Mouse (Mus musculus): ENCODE results near the gene Grin3a. TPM values are rescaled to one million over a fixed set of nuclear protein-coding genes. Genes with fewer than 3 reads are reported as not detected.

Grin3a gene
- under 1 TPM; 0.13 to 0.20 TPM for total RNA-seq (2021)
- long read RNA-seq, experiment 1, result 0 reads
- long read RNA-seq, experiment 2, result 0 reads

DNA sequence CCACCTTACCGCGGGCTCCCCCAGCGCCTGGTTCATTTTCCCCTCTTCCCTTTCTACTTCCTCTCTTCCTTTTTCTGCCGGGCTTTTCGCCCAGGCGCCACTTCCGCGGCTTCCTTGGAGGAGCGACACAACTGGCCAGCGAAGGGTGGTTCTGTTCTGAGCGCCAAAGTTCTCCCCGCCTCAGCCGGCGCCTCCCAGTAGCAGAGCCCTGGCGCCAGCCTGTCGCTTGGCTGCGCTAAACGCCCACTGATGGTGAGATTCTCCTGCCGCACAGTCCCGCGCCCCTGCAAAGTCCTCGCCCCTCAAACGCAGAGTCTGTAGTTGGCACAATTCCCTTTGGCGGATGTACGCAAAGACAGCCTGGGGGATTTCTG, at the start of gene Grin3a:
Grin3a (minus strand) TSS at position 133 of the 374 bp plus-strand sequence.
- DNase-seq, result peak; percentile 29 to 60

DNA sequence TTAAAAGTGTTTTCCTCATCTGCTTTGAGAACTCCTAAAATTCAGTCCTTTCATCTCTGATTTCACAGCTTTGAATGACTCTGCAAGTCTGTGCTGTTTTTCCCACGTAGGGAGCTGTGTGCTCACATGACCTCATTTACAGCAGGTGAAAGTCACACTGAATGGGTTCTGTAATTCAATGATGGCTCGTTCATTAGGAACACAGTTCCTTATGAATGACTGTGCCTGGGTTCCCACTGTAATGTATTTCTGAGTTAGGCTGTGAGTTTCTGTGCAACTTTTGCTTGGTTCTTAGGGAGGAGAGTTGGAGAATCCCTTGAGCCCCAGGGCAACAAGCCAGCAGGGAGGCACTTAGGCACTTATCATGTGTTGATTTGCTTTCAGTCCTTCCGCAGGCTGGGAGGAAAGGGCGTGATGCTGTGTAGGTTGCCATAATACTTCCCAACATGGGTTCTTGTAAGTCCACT, 46.3 kb upstream of the Grin3a start:
- peak in 1 of 2 experiments; percentile 3 for DNase-seq

DNA sequence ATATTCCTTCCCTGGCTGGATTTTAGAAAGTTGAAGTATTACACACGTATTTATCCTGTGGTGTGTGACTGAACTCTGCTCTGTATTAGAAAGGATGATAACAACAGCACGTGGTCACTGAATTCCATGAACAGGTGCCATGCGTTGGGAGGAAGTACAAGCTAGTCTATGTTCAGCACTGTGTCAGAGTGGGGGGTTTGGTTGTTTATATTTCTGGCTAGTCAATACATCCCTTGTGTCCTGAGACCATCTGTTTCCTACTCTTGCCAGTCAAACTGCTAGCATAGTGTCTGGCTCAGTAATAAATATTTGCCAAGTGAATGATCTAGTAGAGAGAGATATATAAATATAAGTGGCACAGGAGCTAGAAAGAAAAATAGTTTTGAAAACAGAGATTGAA, 31.5 kb upstream of the Grin3a start:
- DNase-seq, result no peak

DNA sequence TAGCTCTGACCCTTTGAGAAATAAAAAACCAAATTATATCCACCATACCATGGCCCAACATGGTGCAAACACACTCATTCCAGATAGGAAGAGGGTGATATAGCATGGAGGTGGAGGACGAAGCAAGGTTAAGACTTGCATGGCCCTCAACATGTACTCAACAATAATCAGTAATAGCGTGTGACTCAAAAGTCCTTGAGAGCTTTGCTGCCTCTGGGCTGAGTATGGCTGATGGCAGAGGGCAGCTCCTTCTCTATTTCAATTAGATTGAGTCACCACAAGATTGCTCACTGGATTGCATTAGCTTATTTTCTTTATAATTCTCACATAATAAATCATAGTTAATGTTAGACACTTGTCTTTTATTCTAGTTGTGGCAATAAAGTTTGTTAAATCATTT, 15.1 kb upstream of the Grin3a start:
- DNase-seq, result no peak

DNA sequence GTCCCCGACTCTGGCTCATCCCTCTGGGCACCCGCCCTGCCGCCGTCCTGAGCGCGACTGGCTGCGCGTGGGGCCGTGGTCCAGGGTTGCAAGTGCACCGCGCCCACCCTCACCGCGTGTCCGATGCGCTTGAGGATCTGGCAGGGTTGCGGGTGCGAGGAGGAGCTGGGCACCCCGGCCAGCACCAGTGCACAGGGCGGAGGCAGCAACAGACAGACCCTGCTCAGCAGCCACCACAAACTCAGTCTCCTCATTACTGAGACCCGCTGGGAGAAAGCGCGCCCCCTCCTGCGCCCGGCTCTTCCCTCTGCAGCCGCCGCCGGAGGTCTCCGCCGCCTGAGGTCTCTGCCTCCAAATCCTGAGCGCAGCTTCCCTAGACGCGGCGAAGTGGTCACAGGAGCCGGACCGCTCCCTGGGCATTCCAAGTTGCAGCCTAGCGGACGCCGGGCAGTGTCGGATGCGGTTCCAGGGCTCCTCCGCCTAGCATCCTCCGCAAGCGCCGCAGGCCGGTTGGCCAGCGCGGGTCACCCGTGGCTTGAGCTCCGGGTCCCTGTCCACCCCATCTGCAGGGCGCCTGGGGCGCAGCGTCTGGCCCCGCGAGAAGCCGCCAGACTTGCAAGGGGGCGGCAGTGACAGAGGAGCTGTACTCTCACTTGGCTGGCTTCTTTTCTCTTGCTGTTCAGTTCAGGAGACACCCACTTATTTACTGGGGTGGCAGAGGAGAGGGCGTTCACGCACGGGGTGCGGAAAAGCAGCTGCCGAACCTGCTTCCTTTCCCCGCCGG, 524 bp downstream of the Grin3a start:
- no peak for DNase-seq

DNA sequence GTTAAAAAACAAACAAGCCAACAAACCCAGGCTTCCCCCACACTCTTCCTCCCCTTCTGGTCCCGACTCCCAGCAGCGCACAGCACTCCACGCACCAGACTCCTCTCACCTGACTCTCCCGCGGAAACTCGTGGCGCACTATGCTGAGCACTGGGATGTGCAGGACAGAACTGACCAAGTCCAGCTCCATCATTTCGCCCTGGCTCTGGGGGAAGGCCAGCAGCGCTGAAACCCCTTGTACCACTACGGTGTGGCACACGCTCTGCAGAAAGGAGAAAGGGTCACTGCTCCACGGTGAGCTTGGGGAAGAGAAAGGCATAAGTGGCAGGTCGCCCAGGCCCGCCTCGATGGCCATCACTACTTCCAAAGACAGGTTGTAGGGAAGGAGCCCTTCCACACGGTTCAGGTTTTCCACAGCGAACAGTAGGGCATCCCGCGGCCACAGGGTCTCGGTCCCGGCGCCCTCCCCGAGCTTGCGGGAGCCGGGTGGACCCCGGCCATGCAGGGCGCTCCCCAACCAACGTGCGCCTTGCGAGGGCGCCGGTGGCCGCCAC, 1.2 kb downstream of the Grin3a start:
- no peak for DNase-seq

DNA sequence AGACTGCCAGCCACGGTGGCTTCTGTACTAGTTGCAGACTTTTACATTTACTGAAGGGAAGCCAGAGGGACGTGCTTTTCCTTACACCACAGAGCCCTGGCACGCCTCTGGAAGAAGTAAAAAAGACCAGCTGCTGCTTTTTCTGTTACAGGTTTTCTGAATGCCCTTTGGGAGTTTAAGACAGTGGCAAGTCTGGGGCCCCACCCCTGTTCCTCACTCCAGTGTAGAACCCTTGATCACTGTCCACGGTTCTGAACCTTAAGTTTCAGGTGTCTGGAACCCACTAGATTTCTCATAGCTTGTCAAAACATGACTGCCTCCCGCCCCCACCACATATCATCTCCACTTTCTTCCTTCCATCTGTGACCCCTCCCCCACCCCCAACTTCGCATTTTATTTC, 1.8 kb downstream of the Grin3a start:
- DNase-seq, result no peak

DNA sequence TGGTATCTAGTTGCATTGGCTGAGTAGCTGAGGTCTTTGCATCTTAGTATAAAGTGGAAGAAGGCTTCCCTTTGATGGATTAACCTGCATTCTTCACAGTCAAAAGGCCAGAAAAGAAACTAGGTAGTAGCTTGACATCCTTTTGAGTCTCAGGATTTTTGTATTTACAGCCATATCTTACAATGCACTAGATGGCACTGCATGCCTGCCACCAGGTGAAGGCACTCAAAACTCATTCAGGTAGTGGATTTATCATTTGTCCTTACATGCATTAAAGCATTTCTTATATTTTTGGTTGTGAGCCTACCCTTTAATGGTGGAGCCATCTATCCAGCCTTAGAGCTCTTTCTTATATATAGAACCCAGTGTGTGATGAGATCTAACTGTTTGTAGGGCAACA, 13.5 kb downstream of the Grin3a start:
- DNase-seq, result no peak

DNA sequence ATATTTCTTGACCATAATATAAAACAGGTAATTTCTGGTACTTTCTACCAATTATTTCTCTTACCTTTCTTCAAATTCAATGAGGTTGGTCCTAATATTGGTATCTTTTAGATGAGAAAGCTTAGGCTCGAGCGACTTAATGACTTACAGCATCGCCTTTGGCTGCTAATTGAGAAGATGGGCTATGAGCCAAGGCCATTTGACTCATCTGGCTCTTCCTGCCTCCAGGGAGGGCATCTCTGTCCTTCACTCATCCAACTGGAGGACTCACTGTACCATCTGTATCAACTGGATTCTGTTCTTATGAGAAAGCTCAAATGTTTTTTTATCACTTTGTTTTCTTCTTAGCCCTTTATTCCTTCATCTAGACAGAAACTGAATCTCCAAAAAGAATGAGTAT, 31.7 kb downstream of the Grin3a start:
- DNase-seq, result peak; percentile 56 to 61

DNA sequence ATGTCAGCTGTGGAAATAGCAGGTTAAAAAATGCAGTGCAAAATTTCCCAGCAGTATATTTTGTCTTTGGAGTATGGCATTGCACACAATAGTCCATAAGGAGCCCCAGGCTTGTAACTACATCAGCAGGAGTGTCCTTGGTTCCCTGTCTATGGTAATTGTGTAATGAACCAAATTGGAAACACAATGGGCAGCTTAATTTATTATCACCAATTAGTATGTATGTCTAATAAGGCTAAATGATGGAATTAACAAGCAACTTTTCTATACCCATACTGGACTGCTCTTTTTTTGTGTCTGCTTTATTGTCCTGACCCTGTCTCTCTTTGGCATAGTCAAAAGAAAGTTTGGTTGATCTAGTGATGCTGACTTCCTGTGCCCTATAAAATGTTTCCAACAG, 38.8 kb downstream of the Grin3a start:
- no peak for DNase-seq

DNA sequence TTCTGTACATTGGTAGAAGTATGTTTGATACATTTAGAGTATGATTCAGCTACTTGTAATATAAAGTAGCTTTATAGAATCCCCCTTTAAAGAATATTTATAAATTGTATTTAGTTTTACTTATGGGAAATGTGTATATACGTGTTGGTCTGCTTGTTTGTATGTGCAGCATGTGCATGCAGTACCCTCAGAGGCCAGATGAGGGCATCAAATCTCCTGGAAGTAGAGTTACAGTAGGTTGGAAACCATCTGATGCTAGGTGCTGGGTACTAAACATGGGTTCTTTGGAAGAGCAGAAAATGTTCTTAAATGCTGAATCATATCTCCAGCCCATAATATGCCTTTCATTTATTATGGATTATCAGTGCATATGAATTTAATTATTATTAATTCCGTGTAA, 46.2 kb downstream of the Grin3a start:
- DNase-seq, result no peak

DNA sequence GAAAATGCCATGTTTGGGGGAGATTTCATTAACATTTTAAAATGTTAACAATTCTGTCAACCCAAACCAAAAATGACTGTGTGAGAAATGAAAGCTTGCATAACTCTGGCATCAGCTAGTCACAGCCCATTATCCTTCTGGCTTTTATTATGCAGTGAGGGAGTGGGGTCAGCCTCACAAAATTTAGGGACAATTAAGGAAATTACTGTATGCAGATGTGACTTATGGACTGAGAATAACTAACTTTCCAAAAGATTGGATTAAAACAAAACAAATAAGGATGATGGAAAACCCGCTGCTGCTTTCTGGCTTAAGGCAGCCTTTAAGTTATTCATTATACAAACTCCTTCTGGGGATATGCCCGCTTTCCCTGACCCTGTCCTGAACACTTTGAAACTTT, 56.6 kb downstream of the Grin3a start:
- DNase-seq, result no peak

DNA sequence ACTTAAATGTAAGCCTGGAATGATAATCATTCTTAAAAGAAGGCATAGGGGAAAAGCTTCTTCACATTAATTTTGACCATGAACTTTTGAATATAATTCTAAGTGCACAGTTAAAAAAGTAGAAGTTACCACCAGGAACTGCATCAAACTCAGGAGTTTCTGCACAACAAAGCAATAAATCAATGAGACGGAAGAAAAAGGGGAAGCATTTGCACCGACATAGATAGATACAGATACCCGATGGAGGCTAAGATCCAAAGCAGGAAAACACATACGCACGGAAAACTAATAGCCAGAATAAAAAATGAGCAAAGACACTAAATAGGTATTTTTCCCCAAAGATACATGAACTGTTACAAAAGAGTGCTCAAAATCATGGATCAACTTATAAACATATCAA, 102.7 kb downstream of the Grin3a start:
- DNase-seq, result no peak

DNA sequence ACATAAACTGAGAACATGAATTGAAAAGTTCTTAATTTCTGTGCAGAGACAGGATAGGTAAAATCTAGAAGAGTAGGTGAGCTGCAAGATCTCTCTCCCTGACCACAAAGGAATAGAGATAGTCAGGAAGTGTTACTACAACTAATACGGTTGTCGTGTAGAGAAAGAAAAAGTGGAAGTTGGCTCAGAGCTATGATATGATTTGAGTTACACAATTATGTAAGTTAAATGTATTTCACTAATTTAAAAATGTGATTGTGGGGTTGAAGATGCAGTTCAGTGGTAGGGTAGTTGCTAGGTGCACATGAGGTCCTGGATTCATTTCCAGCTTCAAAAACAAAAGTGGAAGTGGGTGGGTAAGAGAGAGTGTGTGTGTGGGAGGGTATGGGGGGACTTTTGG, 103.6 kb downstream of the Grin3a start:
- no peak for DNase-seq

DNA sequence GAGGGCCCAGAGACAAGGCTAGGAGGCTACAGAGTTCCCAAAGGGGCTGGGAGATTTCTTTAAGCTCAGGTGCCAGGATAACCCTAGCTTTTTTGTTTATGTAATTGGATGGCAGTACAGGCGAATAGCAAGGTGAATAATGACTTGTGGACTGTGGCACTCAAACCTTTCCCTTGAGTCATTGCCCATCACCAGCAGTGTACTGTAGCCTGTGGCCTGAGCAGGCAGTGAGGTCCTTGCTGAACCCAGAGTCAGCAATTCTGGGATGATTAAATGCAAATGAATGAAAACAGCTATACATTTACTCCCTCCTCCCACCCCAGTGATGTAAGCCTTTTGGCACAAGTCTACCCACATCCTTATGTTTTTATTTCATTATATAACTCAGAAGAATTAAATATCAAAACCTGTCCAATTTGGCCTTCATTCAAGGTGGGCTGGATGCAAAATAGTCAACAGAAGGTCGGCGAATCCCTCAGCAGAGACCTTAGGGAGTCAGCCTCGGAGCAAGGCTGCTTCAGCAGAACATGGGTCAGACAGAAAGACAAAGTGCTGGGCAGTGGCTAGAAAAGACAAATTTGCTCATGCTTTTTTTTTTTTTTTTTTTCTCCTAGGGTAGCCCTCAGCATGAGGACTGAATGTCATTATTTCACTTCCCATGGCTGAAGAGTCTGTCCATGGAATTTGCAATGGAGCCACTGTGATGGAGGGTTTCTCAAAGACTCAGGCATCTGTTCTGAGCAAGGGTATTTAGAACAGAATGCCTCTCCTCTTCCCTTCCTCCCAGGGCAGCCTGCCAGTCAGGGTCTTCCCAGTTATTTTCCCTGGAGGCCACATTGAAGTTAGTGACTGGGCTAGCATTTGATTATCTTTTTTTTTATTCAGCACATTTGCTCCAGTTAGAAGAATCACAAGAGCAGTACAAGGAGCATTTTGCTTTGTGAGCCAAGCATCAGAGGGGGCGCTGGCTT, 104.5 kb downstream of the Grin3a start:
- no peak for DNase-seq

DNA sequence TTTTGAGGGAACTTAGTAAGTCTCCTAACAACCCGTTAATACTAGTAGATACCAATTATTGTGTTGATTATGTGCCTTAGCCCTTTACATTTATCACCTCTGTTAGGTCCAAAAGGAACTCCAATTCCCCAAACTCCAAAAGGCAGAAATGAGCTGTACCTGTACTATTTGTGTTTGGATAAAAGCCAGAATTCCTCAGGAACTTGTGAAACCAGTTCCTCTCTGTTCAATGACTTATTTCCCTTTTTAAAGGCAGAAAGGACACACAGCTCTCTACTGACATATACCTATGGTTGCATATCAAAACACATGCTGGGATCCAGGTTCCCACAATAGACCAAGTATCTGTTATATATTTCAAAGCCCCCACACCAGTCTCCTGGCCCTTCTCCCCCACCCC, 106.0 kb downstream of the Grin3a start:
- DNase-seq, result no peak

DNA sequence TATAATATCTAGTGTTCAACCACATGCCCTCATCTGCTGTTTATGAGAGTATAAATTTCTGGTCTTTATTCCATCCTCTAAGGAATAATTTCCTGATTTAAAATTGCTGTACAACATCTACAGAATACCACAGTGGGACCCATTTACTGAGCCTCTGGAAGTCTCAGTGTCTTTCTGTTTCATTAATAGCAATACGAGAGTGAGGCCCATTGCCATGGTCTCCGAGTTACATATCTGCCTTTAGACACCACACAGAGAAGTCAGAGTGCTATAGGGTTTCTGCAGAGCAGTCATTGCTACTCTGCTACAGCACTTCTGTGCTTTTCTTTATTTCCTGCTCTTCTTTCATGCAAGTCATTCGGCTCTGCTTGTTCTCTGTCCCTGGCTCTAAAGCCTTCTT, 116.2 kb downstream of the Grin3a start:
- no peak for DNase-seq

DNA sequence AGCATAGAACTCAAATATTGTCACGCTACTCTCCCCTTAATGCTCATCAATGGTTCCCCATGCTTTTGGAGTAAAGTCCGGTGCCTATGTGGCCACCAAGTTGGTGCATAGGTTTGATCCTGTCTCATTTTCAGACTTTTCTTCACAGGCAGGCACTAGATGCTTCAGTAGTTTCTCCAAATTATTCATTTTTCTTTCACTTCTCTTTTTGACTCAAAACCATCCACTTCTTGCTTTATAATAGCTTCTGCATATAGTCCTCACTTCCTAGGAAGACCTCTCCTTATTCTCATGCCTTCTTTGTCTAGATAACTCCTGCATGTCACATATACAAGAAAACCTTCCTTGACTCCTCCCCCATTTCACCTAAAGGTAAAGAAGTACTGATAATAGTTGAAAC, 121.6 kb downstream of the Grin3a start:
- no peak for DNase-seq

DNA sequence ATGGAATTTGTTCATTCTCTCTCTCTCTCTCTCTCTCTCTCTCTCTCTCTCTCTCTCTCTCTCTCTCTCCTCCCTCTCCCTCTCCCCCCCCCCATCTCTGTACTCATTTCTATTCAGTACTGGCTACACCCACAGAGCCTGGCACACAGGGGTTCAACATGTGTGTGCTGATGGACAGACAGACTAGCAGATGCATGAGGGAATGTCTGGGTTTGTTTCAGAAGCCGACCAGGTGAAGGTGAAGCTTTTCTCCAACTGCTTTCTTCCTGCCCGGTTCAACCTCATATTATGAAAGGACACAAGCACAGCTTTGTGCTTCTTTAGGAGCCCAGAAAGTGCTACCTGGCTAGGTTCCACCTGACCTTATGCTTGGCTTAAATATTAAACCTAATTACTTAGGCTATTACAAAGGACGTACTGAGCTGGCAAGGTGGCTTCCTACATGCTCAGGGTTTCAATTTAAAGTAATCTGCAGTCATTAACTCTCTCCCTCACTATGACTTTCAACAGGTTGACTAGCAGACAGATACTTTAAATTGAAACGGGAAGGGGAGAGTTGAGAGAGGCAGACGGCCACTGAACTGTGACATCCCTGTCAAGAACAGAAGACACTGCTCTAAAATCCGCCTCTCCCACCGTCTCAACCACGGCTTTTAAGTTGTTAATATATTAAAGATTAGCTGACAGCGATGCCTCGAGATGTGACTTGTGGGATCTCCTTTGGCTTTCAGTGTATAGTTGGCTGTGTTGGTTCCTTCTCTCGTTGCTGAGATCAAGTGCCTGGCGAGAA, 153.9 kb downstream of the Grin3a start:
- no peak for DNase-seq

DNA sequence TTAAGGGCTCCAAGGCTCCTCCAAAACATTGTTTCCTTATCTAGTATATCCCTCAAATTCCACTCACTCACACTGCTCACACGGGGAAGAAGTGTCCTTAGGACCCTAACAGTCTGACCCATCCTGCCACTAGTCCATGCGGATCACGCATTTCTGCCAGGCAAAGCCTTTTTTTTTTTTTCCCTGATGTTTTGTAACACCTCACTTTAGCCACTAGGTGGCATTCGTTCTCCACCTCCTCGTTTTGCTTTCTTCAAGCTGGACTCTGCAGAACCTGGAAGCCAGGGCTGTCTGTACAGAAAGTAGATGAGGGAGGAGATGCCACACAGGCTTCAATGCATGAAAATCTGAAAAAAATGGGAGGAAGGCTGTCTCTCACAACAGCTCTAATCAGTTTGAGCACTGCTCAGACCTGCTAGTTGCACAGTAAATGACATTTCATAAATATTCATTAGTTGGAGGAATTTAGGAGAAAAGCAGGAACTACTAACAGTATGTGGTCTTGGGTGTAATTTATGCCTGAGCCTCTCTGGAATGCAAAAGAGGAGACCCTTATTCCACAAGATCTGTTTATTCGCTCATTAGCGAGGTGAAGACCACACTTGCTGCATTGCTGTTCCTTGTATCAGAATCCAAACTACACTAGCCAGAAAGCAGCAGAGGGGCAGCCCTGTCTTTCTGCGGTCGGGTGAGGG, 156.8 kb downstream of the Grin3a start:
- peak; percentile 34 to 40 for DNase-seq

DNA sequence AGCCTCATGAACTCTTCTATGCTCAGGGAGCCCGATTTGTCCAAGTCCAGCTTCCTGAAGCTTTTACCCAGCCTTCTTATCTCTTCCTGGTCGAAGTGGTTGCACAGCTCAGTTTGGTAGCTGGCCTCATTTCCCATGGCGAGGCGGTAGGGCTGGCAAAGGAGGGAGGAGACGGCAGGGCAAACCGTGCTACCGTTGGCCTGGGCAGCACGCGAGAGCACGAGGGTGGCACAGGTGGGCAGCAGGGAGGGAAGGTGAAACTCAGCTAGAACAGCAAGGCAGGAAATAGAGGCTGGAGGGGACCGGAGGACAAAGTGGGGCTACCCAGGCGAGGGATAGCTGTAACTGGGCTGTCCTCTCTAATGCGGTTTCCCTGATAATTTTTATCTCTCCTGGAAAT, 163.7 kb downstream of the Grin3a start, which contains the start of gene Ppp3r2:
Ppp3r2 (minus strand) TSS at position 213 of the 400 bp plus-strand sequence.
- DNase-seq, result no peak

Data from adrenal gland, postnatal 36 days (tissue).